Mouse (Mus musculus) 3T3-L1 (cell line): Measurements from ENCODE around the gene Atxn7l1.

Source experiments
- DNase-seq: peaks from one replicate; pipeline ENCODE4 v3.0.0-alpha.2; 2015; ENCODE audit warnings: low read depth, low spot score

Gene Atxn7l1

DNA sequence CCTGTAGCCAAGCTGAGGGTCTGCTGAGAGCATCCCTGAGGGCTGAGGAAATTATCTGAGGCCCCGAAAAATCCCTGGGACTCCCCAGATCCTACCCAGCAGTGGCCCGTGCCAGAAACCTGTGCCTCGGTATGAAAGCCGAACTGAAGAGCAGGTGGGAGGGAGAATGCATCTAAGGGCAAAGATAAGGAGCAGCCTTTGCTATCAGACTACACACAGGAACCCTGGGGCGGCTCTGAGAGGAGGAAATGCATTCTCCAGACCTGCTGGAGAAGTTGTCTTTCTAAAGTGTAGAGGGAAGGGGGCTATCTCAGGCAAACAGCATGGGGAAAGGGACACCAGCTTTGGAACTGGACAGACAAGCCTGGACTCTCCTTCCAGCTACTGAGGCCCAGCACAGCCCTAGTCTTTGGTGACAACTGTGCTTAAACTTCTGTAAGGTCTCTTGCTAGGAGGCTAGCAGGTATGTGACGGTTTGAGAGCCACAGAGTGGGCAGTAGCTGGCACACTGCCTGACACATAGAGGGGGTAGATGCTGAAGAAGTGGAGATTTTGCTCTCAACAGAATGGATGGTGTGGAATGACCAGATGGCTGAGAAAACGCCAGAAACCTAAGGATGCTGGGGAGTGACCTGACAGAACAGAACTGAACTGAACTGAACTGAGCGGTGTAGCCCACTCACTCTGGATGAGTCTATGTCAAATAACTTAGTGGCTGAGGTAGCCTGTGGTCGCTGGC, 170.5 kb downstream of the Atxn7l1 start:
- no peak for DNase-seq

DNA sequence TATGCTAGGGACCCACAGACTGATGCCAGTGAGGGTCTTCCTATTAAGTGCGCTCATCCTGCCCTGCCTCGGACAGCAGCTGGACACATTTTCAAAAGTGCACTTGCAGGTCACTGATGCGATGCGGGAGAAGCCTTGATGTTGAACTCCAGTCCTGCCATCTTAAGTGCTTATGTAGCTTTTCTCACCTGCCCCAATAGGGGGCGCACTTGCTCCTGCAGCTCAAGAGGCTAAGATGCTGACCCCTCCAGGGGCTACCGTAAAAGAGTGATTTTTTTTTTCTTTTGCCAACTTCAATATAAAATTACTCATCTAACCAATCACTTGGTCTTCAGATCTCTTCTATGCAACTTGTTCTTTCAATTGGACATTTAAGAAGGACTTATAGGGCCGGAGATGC, 175.1 kb downstream of the Atxn7l1 start:
- no peak for DNase-seq

DNA sequence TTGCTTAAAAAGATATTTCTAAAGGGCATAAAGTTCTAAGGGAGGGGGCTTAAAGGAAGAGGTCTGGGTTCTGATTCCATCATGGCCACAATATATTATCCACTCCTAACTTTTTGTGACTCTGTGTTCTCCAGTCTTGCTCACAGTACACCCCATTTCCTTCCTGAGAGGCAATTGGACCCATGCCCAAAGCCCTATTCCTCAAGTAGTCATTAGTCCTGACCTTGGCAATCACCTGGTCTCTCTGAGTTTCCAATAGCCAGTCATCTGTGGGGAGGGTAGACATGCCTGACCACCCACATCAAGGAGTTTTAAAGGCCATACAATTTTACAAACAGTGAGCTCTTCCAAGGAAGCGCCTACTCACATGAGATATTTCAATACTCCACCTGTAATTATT, 176.3 kb downstream of the Atxn7l1 start:
- DNase-seq, result no peak

DNA sequence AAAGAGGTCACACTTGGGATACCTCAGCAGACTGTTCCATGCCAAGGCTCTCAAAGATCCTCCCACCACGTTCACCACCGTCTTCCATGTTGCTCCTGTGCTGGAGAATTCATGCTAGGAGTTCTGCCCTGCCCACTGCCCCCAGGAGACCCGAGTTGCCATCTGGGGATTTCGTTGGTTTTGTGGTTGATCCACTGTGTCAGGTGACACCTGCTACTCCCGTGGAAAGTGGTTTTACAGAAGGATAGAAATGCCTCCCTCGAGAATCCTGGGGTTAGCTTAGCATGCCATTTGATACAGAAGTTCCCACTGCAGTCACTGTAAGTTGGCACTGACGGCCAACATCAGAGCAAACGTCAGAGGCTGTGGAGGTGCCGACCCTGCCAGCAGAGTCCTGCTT, 177.9 kb downstream of the Atxn7l1 start:
- no peak for DNase-seq

DNA sequence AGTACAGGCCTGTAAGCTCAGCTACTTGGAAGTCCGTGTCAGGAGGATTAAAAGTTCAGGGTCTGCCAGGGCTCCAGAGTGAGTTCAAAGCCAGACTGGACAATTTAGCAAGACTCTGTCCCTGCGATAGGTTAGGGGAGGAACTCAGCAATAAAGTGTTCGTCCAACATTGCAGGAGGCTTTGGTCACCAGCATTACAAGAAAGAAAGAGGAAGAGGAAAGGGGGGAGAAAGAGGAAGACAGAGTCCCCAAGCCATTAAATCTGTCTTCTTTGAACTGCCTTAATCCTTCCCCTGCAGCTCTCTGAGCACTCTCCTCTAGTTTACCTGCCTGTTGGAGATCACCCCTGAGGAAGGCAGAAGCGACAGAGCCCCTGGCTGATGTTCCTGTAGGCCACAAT, 184.6 kb downstream of the Atxn7l1 start:
- no peak for DNase-seq

DNA sequence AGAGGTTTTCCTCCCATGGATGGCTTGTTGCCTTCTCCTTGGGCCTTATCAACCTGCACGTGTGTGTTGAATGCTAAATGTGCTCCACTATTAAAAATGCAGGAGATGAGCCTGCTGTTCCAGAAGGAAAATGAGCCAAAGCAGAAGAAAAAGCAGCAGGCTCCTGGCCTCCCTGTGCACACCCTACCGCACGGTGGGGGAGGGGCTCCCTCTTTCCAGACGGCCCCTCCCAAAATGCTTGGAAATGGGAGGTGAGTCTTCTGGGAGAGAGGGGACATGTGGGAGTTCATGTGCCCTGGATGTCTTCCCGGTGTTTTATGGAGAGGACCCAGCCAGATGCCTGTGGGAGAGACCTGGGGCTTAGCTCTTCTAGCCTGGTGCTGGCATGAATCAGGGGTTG, 185.3 kb downstream of the Atxn7l1 start:
- DNase-seq, result no peak

DNA sequence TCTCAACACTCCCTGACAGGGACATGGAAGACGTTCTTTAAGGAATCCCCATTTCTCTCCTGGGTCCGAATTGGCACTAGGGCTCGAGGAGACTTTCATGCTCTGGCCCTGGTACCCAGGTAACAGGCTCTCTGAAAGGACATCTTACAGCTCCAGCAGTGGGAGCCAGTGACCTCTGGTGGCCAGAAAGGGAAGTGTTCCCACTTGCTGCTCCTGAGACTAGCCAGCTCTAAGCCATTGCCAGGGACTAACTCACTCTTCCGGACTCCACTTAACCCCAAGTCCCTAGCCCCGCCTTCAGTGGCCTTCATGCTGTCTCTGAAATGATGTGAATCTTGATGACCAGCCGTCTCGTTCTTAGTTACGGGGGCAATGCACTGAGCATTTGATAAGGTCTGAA, 186.4 kb downstream of the Atxn7l1 start:
- peak; percentile 93 for DNase-seq

DNA sequence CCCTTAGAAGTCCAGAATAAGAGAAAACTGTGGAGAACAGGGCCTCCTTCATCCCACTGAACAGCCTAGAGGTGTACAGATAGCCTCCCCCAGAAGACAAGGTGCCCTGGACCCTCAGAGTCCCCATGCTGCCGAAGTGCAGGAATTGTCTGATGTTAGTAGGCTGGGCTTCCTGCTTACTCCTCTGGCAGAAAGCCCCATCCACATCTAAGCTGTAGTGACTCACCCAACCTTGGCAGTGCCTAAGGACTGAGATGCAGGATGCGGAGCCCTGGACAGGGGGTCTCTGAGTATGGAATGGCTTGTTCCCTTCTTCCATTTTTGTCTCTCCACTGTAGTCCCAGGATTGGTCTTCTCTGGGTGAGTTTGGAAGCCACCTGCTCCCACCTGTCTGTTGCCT, 187.0 kb downstream of the Atxn7l1 start:
- DNase-seq, result peak; percentile 85

DNA sequence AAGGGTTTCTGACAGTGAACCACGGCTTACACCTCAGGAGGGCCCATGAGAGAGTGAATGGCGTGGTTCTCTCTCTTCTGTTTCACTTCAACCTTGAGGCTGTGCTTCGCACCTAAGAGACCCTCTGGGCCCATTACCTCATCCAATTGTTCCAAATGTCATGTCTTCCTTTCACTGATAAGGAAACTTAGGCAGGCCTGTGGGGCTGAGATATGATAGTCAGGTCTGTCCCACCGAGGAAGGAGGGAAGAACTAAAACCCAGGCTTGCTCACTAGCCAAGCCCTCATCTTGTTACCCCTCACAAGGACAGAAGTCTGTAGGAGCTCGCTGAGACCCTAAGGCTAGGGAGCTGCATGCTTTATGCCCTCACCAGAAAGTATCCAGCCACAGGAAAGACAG, 187.5 kb downstream of the Atxn7l1 start:
- no peak for DNase-seq

DNA sequence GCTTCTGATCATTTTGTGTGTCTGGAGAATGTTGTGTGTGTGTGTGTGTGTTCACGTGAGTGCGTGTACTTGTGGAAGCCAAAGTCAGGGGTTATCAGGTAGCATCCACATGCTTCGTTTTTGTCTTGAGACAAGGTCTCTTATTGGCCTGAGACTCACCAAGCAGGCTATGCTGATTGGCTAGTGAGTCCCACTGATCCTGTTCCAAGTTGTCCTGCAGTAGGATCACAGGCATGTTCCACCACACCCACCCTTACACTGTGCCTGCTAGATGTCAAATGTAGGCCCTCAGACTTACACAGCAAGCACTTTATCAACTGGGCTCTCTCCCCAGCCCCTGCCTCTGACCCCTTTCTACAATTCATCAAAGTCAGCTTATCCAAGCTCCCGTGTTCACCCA, 187.9 kb downstream of the Atxn7l1 start:
- no peak for DNase-seq

DNA sequence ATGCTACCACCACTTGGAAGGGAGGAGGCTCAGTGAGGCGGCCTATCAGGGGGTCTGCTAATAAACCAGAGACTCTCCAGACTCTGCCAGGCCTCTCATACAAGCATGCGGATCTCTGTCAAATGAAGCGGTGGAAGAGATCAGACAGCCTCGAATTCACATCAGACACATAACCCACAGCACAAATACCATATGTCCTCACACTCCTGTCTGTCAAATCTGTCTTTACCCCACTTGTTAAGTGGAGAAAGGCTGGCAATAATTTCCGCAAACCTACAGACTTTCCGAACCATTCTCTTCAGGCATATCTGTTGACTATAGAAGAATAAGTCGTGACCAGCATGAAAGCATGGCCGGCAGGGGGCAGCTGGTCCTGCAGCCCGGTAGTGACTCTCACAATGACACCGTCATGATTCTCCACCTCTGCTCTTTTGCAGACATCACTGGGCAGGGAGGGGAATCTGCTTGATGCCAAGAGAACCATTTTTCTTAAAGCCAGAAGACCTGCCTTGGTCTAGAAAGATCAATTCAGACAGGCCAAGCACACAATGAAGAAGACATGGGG, 189.2 kb downstream of the Atxn7l1 start:
- DNase-seq, result no peak

DNA sequence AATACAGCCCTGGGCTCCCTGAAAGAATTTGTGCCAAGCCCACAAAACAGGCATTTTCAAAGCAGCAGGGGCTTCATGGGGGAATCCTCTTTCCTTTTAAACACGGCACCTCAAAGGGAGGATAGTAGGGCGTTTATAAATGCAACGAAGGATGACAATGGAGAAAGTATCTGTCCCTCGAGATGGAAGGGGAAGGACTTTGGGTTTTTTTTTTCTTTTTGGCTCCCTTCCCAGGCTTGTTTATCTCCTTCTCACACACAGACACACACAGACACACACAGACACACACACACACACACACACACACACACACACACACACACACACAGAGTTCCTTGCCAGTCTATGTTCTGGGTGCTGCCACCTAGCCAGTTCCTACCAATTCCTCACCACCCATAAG, 189.8 kb downstream of the Atxn7l1 start:
- no peak for DNase-seq

DNA sequence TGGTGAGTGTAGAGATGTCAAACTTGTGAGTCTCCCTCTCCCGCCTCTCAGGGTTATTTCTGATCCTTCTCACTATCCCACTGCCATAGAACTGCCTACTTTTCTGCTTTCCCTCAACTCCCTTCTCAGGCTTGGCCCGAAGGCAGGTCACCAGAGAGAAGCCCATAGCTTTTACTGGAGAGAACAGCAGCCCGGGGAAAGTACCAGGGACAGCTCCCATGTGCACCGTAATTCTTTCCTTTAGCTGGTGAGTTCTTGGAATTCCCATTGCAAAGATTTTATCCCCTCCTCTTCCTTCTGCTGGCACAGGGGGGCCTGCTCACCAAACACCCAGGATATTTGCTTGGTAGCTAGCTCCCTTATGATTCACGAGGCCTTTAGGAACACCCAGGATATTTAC, 190.7 kb downstream of the Atxn7l1 start:
- DNase-seq, result peak; percentile 53

DNA sequence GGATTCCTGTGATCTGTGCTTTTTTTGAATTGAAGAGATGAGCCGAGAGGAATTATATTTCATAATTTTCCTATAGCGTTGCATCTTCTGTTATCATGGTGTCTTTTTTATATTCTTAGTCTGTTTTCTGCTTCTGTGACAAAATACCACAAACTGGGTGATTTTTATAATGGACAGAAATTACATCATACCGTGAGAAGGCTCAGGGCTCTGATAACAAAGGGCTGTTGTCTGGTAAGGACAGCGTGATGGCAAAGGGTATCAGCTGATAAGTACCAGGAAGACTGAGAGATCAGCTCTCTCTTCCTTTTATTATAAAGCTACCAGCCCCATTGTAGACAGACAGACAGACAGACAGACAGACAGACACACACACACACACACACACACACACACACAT, 192.3 kb downstream of the Atxn7l1 start:
- no peak for DNase-seq

DNA sequence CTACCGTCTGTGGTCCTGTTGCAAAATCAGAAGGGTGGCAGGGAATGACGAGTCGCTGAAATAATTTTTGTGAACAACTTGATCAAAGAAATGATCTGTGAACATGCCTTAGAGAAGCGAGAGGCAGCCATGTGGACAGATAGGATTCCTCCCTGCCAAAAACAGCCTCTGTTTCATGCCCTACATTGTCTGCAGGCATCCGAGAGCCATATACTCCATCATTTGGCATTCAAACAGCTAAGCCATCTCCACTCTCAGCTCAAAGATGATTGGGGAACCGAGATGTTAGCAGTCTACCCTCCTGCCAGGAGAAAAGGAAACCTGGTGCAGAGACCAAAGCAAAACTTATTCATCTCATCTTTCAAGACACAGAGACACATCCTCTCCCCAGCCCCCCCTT, 193.2 kb downstream of the Atxn7l1 start:
- no peak for DNase-seq

DNA sequence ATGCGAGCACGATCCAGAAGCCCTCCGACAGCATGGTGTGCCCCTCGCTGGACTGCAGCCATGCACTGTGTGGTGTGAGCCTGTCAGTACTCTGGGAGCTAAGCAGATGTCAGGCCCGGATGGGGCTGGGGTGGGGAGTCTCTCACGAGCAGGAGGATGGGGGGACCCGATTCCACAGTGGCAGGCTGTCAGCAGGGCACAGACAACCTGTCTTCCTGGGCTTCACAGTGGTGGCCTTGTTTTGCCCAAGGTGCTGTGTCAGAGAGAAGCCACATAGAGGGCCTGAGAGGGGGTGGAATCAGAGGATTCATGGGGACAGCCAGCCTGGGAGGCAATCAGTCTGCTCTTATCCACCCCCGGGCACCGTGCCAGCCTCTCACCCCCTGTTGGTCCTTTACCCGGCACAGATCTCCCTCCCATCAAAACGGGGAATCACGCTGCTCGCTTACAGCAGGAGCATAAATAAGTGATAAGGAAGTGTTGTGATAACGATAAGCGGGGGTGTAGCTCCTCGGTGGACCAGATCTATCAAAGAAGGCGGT, 193.9 kb downstream of the Atxn7l1 start:
- DNase-seq, result no peak

DNA sequence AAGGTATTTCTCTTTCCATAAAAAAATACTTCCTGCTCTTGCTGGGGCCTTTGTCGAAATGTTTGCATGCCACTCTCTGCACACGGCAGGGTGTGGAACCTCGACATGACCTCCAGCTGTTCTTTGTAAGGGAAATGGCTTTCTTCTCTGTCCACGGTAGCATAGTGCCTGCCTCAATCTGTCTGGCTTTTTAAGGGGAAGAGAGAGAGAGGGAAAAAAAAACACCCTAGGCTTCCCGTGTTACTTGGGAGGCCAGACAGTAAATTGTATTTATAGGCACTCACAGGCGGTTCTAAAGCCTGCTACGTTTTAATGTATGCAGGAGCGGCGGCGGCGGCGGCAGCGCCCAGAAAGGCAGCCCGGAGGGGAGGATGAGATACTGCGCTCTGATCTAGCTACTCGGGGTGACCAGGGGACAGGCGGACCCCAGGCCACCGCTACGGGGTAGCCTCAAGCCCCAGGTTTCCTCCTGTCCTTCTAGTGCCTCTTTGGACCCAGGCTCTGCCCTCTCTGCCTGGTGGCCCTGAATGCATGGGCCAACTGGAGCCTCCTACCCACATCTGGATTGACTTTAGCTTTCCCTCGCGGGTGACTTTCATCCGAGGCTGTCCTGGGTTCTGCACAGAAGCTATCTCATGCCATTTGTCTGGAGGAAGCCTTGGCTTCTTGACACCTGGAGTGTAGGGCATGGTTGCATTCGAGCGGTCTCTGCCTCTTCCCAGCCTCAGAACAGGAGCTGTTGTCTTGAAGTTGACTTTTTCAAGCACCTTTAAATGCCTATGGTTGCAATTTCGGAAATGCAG, 197.7 kb downstream of the Atxn7l1 start:
- DNase-seq, result no peak

DNA sequence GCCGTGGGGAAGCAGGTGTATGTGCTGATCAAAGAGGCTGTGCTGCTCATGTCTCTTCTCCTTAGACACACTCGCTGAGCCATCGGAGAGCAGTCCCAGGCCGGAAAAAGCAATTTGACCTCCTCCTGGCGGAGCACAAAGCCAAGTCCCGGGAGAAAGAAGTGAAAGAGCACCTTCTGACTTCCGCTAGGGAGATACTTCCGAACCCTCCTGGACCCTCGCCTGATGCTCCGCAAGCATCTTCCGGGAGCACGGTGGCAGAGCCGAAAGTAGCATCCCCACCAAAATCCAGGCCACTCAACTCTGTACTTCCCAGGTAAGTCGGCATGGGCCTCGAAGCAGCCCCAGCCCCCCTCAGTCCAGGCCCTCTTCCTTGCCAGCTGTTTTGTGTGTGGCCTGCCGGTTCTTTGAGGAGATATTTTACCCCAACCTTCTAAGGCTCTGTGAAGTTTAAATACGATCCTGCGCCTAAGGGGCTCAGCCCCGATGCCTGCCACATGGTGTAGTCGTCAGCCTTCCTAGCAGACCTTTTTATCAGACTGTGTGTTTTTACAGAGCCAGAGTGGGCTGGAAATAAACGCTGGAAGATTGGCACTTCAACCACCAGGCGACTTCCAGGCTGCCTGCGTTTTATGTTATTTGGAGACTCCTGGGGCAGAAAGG, 198.4 kb downstream of the Atxn7l1 start:
- no peak for DNase-seq

DNA sequence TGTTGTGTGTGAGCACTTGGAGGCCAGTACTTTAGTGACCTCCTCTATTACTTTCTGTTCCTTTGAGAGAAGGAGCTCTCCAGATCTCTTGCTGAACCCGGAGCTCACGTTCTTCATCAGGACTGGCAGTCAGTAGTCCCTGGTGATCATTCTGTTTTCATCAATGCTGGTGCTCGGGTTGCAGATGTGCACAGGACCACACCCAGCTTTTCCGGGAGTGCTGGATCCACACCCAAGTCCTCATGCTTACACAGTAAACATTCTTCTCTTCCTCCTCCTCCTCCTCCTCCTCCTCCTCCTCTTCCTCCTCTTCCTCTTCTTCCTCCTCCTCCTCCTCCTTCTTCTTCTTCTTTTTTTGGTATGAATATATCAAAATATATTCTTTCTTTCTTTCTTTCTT, 205.2 kb downstream of the Atxn7l1 start:
- no peak for DNase-seq

DNA sequence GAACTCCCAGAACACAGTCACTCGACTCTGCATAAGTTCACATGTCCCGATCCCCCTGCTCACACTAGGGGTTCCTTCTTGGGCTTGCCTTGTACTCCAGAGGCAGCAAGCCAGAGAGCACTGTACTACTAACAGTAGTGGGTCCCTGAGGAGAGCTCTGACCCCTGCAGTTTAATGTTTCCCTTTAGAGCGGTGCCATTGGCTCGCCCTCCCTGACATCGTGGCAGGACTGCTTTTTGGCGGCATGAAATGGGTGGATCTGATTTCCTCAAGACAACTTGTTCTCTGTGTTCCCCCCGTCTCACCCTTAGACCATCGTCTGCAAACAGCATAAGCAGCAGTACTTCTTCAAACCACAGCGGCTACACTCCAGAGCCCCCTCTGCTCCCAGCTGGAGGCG, 210.9 kb downstream of the Atxn7l1 start:
- no peak for DNase-seq

DNA sequence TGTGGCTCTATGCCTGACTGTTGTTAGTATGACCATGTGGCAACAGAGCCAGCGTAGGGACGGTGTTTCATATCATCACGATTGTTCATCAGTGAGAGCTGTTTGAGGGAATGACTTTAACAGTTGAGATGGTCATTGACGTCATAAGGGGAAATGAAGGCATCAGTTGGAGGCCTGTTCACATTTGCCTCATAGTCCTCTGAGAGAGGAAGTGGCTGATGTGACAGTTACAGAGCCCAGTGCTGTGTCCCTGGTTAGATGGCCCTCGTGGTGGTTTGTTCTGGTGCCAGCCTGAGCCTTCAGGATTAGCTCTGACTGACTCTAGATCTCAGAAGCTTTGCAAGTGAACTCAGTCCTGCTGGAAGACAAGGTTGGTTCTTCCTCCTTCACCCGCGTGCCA, 211.7 kb downstream of the Atxn7l1 start:
- no peak for DNase-seq

DNA sequence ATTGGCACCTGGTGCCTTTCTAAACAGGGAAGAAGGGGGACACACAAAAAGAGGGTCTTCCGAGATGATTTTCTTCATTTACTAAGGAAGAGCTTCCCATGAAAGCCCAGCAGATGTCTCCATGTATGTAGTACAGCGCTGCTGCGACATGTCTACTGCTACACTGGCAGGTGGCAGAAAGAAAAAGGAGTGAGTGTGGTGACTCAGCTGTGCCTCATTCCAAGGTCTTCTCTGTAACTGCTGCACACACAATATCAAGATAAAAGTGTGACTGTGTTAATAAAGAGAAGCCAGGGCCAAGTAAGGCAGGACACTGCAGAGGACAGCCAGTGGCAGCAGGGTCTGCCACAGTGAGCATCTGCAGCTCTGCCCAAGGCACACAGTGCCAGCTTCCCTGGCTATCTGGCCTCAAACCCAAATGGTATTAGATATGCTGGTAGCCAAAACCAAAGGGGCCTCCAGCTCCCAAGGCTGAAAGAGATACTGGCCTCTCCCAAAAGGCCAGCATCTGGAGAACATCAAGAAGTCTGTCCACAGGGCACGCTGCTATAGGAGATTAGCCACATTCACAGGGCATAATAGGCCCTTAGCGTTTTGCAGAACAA, 212.5 kb downstream of the Atxn7l1 start:
- no peak for DNase-seq
